Comparison of ENCODE assay signal across 9 mouse cellular contexts in the genomic region with DNA sequence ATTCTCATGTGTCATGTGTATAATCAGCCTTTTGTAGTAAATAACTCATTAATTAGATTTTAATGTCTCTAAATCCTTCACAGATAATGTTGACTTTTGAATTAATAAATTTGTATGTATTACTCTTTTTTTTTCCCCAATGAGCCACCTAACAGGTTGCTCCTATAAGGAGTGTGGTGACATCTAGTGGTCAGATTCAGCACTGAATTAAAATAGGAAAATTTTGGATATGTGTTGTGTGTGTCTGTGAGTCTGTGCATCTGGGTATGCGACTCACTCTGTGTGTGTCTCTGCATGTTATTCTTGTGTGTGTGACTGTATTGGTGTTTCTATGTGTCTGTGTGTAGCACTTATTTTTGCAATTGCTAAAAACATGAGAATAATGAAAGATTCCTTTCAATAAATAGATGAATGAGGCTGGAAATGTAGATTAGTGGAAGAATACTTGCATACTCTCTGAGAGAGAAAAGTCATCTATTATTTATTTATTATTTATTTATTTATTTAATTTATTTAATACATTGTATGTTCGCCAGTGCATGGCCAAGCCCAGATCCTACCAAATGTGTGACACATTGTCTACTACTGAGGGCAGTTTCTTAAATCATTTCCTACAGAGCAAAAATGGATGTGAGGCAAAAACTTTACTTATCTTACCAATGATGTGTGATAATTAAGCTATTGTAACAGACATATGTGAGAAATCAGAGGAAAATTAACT.
DNase-seq lines count a peak whose midpoint lies in the region; ATAC-seq and TF ChIP-seq lines count a peak whose summit lies in the region.
"Had no signal": no experiment of that assay in that cellular context is flagged by ENCODE, and none has a peak within 500 bp of the region (broad histone marks: within the 10 kb centered on the region; RNA-seq: fewer than 3 reads in every experiment).

No protein-coding gene starts in this region.

- DNase-seq in forebrain, embryonic 11.5 days (ENCODE audit: low spot score), result no peak
- no peak for DNase-seq in forebrain, embryonic 10.5 days (ENCODE audit: extremely low spot score, low spot score)
- DNase-seq in lung, postnatal 0 days (ENCODE audit: low spot score), result peak; percentile 26
- no peak for DNase-seq in lung, adult 18-20 months
- DNase-seq in forelimb bud, embryonic 11.5 days (ENCODE audit: low read depth, low spot score), result peak; percentile 59
- DNase-seq in urinary bladder, adult 2 months (ENCODE audit: low spot score), result no peak
- DNase-seq in spleen, postnatal 10 days (ENCODE audit: low spot score in 2 of 2), result no peak

- peak; percentile 87 for ATAC-seq in forebrain, embryonic 11.5 days (replicated peaks; ENCODE audit: low FRiP score)
- no peak for ATAC-seq in lung, postnatal 0 days
- ATAC-seq in neural tube, embryonic 13.5 days (ENCODE audit: low read depth), result peak; percentile 67; the same call in 1 of the 2 replicates

- no peak overlapping the region for H3K27ac ChIP-seq in forebrain, embryonic 11.5 days (ENCODE audit: low read depth, low read length)
- H3K27ac ChIP-seq in forebrain, embryonic 10.5 days, result no peak overlapping the region
- H3K27ac ChIP-seq in lung, postnatal 0 days (ENCODE audit: low read length), result no peak overlapping the region
- H3K27ac ChIP-seq in neural tube, embryonic 13.5 days (replicated peaks), result no peak overlapping the region

- no peak for TF ChIP-seq EP300 in lung, postnatal 0 days (IDR thresholded peaks at IDR 0.05)

- no peaks in the 10 kb centered on the region for H3K36me3 ChIP-seq in forebrain, embryonic 11.5 days (ENCODE audit: control insufficient read depth, insufficient read depth, low read length)
- H3K36me3 ChIP-seq in forebrain, embryonic 10.5 days (replicated peaks), result no peaks in the 10 kb centered on the region
- H3K36me3 ChIP-seq in lung, postnatal 0 days (ENCODE audit: insufficient read depth, low read length), result no peaks in the 10 kb centered on the region
- no peaks in the 10 kb centered on the region for H3K36me3 ChIP-seq in neural tube, embryonic 13.5 days
- H3K36me3 ChIP-seq: G1E had no signal

- H3K9me3 ChIP-seq in forebrain, embryonic 11.5 days (ENCODE audit: control insufficient read depth, low read length), result no peaks in the 10 kb centered on the region
- no peaks in the 10 kb centered on the region for H3K9me3 ChIP-seq in forebrain, embryonic 10.5 days
- H3K9me3 ChIP-seq in lung, postnatal 0 days (ENCODE audit: low read length), result no peaks in the 10 kb centered on the region
- H3K9me3 ChIP-seq in neural tube, embryonic 13.5 days, result no peaks in the 10 kb centered on the region
- H3K9me3 ChIP-seq: G1E had no signal

- no peaks in the 10 kb centered on the region for H3K27me3 ChIP-seq in forebrain, embryonic 11.5 days (ENCODE audit: control insufficient read depth, insufficient read depth, low read length)
- H3K27me3 ChIP-seq in forebrain, embryonic 10.5 days (ENCODE audit: poor library complexity, severe bottlenecking), result no peaks in the 10 kb centered on the region
- no peaks in the 10 kb centered on the region for H3K27me3 ChIP-seq in lung, postnatal 0 days (replicated peaks; ENCODE audit: insufficient read depth, low read length)
- H3K27me3 ChIP-seq in neural tube, embryonic 13.5 days, result no peaks in the 10 kb centered on the region

- peak; percentile 55 for TF ChIP-seq CTCF in lung, postnatal 0 days (IDR thresholded peaks at IDR 0.05)

- no peak overlapping the region for H3K9ac ChIP-seq in forebrain, embryonic 11.5 days (ENCODE audit: low read length)
- no peak overlapping the region for H3K9ac ChIP-seq in lung, postnatal 0 days (replicated peaks; ENCODE audit: low read depth)
- no peak overlapping the region for H3K9ac ChIP-seq in neural tube, embryonic 13.5 days

- H3K4me2 ChIP-seq in forebrain, embryonic 11.5 days (ENCODE audit: low read depth, low read length, severe bottlenecking), result no peak overlapping the region
- no peak overlapping the region for H3K4me2 ChIP-seq in lung, postnatal 0 days (replicated peaks; ENCODE audit: low read depth, low read length)
- H3K4me2 ChIP-seq in neural tube, embryonic 13.5 days, result no peak overlapping the region

- no peak overlapping the region for H3K4me3 ChIP-seq in forebrain, embryonic 11.5 days (ENCODE audit: low read depth, low read length)
- H3K4me3 ChIP-seq in forebrain, embryonic 10.5 days, result no peak overlapping the region
- no peak overlapping the region for H3K4me3 ChIP-seq in lung, postnatal 0 days (ENCODE audit: low read depth, low read length)
- no peak overlapping the region for H3K4me3 ChIP-seq in neural tube, embryonic 13.5 days

- no peaks in the 10 kb centered on the region for H3K4me1 ChIP-seq in forebrain, embryonic 11.5 days (replicated peaks; ENCODE audit: control insufficient read depth, insufficient read depth, low read length)
- no peaks in the 10 kb centered on the region for H3K4me1 ChIP-seq in forebrain, embryonic 10.5 days
- no peaks in the 10 kb centered on the region for H3K4me1 ChIP-seq in lung, postnatal 0 days (ENCODE audit: insufficient read depth, low read depth, low read length)
- H3K4me1 ChIP-seq in neural tube, embryonic 13.5 days (replicated peaks), result no peaks in the 10 kb centered on the region

- WGBS in forebrain, embryonic 11.5 days, result 58% methylated on average over 2 of the region's 2 CpGs
- 78% methylated on average over 2 of the region's 2 CpGs for WGBS in forebrain, embryonic 10.5 days
- 55% methylated on average over 2 of the region's 2 CpGs for WGBS in lung, postnatal 0 days
- WGBS in neural tube, embryonic 13.5 days, result 70% methylated on average over 2 of the region's 2 CpGs

Comparison
In these comparisons a context has a peak if more than half of its experiments do, and no peak if none do; other contexts are left out.
1. DNase-seq: peak in lung, postnatal 0 days (single experiment) and forelimb bud, embryonic 11.5 days (single experiment); none in forebrain, embryonic 11.5 days (single experiment), forebrain, embryonic 10.5 days (single experiment), lung, adult 18-20 months (0 of 2), urinary bladder, adult 2 months (single experiment) and spleen, postnatal 10 days (0 of 2).